Mouse (Mus musculus) heart, postnatal 0 days (tissue): Measurements from ENCODE around the gene Gm45623. TPM values are rescaled to one million over a fixed set of nuclear protein-coding genes. Genes with fewer than 3 reads are reported as not detected.

Experiments used
- ATAC-seq: fragments of 200-750 bp; cut with Nextera tagmentation; 2 replicates; pipeline ENCODE4 v1.8.0; 2017; ENCODE audit warnings: low read depth, moderate number of reproducible peaks, moderate library complexity; ENCODE audit not compliant: insufficient read depth
- DNase-seq: peaks from one replicate; pipeline ENCODE4 v3.0.0-alpha.2; 2016; ENCODE audit warnings: low spot score
- H3K27ac ChIP-seq: fragments of 300-500 bp; sonication (generic); 2 replicates; pipeline ENCODE4 v1.5.1; 2014; ENCODE audit warnings: low read depth, mild to moderate bottlenecking
- H3K27me3 ChIP-seq: fragments of 300-500 bp; sonication (generic); 2 replicates; pipeline ENCODE4 v1.6.1; 2014; ENCODE audit warnings: low read length, mixed read lengths; ENCODE audit not compliant: control insufficient read depth, insufficient read depth
- H3K36me3 ChIP-seq: fragments of 300-500 bp; sonication (generic); replicated peaks from 2 replicates; pipeline ENCODE4 v1.6.1; 2014; ENCODE audit warnings: low read length, mixed read lengths; ENCODE audit not compliant: control insufficient read depth, insufficient read depth
- H3K4me1 ChIP-seq: fragments of 300-500 bp; sonication (generic); 2 replicates; pipeline ENCODE4 v1.6.1; 2014; ENCODE audit warnings: antibody characterized with exemption; ENCODE audit not compliant: control insufficient read depth, insufficient read depth
- H3K4me2 ChIP-seq: fragments of 300-500 bp; sonication (generic); 2 replicates; pipeline ENCODE4 v1.6.1; 2014; ENCODE audit warnings: low read depth, mild to moderate bottlenecking, low read length, moderate library complexity
- H3K4me3 ChIP-seq: fragments of 300-500 bp; sonication (generic); 2 replicates; pipeline ENCODE4 v1.5.1; 2014; ENCODE audit warnings: low read depth, low read length
- H3K9ac ChIP-seq: fragments of 300-500 bp; sonication (generic); replicated peaks from 2 replicates; pipeline ENCODE4 v1.6.1; 2014; ENCODE audit warnings: low read depth, low read length, mixed read lengths
- H3K9me3 ChIP-seq: fragments of 300-500 bp; sonication (generic); replicated peaks from 2 replicates; pipeline ENCODE4 v1.6.1; 2016; ENCODE audit warnings: low read length; ENCODE audit not compliant: control insufficient read depth
- CTCF ChIP-seq: IDR thresholded peaks from 2 replicates; pipeline ENCODE4 v1.5.1; 2016; ENCODE audit warnings: antibody characterized with exemption, control low read depth, low read depth
- EP300 ChIP-seq: IDR thresholded peaks from 2 replicates; pipeline ENCODE4 v1.6.1; 2016; ENCODE audit warnings: antibody characterized with exemption, low read depth
- WGBS: fragments of 180-500 bp; shearing (Covaris S2); extraction: QIAGEN DNeasy Blood & Tissue Kit; methylation state at CpG from one replicate; pipeline ENCODE4 v1.1.7; 2014; 5-methylcytosine and 5-hydroxymethylcytosine counted together
- polyA plus RNA-seq: library from polyadenylated mRNA; unstranded; fragments of >200 nt; fragmentation: Nextera tagmentation; extraction: Ambion mirVana; gene quantifications from 2 replicates; pipeline ENCODE4 v1.2.1, GENCODE M21; 2015
- total RNA-seq: library from RNA; depleted of rRNA; stranded (reverse); fragments of >200 nt; gene quantifications from 2 replicates; pipeline ENCODE4 v1.2.3, GENCODE M21; 2014; ENCODE audit warnings: low replicate concordance

Gene Gm45623
- total and polyA plus RNA-seq, 2 experiments from 2014 or later: not detected

- no peaks in the 10 kb centered on the region for H3K9me3 ChIP-seq
- H3K9ac ChIP-seq: no peak overlapping the region
- TF ChIP-seq CTCF (0 out of 2 replicates have a peak, but pooled peaks have one; percentile 14), EP300 (no peak)
- DNase-seq (no peak), ATAC-seq (no peak)
- H3K4me2 ChIP-seq: no peak overlapping the region
- no peaks in the 10 kb centered on the region for H3K27me3 ChIP-seq
- no peaks in the 10 kb centered on the region for H3K36me3 ChIP-seq
- 0 out of 2 replicates have a peak, but pooled peaks cover 4% of the 10 kb centered on the region for H3K4me1 ChIP-seq
- H3K4me3 ChIP-seq: no peak overlapping the region
- no peak overlapping the region for H3K27ac ChIP-seq
- WGBS: 58% methylated on average over 5 of the region's 5 CpGs
Observed at GRCm38 (mm10) chr13:56770786-56771185, 17.2 kb upstream of the Gm45623 start.

- Histone ChIP-seq H3K27ac (no peak overlapping the region), H3K4me1 (0 out of 2 replicates have a peak, but pooled peaks cover 4% of the 10 kb centered on the region), H3K4me2 (no peak overlapping the region), H3K27me3 (no peaks in the 10 kb centered on the region), H3K36me3 (no peaks in the 10 kb centered on the region), H3K4me3 (no peak overlapping the region), H3K9ac (no peak overlapping the region), H3K9me3 (no peaks in the 10 kb centered on the region)
- 67% methylated on average over 1 of the region's 1 CpGs for WGBS
- TF ChIP-seq EP300: no peak
- TF ChIP-seq CTCF: no peak
- no peak for ATAC-seq
- no peak for DNase-seq
Observed at GRCm38 (mm10) chr13:56770136-56770578, 16.5 kb upstream of the Gm45623 start.

- Histone ChIP-seq H3K36me3 (no peaks in the 10 kb centered on the region), H3K9ac (no peak overlapping the region), H3K27ac (no peak overlapping the region), H3K4me1 (0 out of 2 replicates have a peak, but pooled peaks cover 4% of the 10 kb centered on the region), H3K4me2 (no peak overlapping the region), H3K4me3 (no peak overlapping the region), H3K9me3 (no peaks in the 10 kb centered on the region), H3K27me3 (no peaks in the 10 kb centered on the region)
- WGBS: 40% methylated on average over 4 of the region's 4 CpGs
- ATAC-seq: no peak
- TF ChIP-seq EP300 (no peak), CTCF (no peak)
- DNase-seq: no peak
Observed at GRCm38 (mm10) chr13:56769431-56769830, 15.8 kb upstream of the Gm45623 start.

- ATAC-seq (no peak), DNase-seq (no peak)
- Histone ChIP-seq H3K9ac (no peak overlapping the region), H3K4me3 (no peak overlapping the region), H3K4me1 (0 out of 2 replicates have a peak, but pooled peaks cover 4% of the 10 kb centered on the region), H3K27ac (no peak overlapping the region), H3K36me3 (no peaks in the 10 kb centered on the region), H3K27me3 (peaks cover 11% of the 10 kb centered on the region), H3K9me3 (no peaks in the 10 kb centered on the region), H3K4me2 (no peak overlapping the region)
- TF ChIP-seq CTCF: no peak
- TF ChIP-seq EP300: no peak
- 22% methylated on average over 5 of the region's 5 CpGs for WGBS
Observed at GRCm38 (mm10) chr13:56766211-56766610, 12.6 kb upstream of the Gm45623 start.

- Histone ChIP-seq H3K9me3 (no peaks in the 10 kb centered on the region), H3K4me2 (peak overlapping the region; percentile 60), H3K27me3 (peaks cover 11% of the 10 kb centered on the region), H3K4me1 (0 out of 2 replicates have a peak, but pooled peaks cover 4% of the 10 kb centered on the region), H3K4me3 (peak overlapping the region; percentile 32), H3K36me3 (no peaks in the 10 kb centered on the region), H3K9ac (no peak overlapping the region; the same call in 1 of the 2 replicates), H3K27ac (peak overlapping the region; percentile 22; the same call in 1 of the 2 replicates)
- DNase-seq: peak; percentile 36
- TF ChIP-seq CTCF (no peak), EP300 (no peak)
- WGBS: 27% methylated on average over 25 of the region's 25 CpGs
- peak; percentile 50; the same call in 1 of the 2 replicates for ATAC-seq
Observed at GRCm38 (mm10) chr13:56765284-56766032, 11.8 kb upstream of the Gm45623 start.
